ENCODE assay signal across 9 mouse cellular contexts in the genomic region with DNA sequence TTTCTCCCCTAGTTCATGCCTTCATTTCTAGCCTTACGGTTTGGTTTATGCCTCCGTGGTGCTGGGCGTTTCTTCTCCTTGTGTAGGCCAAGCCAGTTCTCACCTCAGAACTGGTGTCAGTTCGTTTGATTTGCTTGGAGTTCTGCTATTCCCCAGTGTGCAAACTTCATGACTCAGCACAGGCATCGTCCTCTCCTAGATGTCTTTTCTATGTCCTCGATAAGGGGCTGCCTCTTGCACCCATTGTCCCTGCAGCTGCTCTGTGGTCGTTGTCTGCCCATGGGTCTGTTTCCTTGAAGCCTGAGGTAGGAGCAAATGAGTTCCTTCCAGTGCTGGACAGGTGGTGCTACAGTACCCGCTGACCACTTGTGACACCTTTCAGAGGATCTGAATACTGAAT. TPM values are rescaled to one million over a fixed set of nuclear protein-coding genes. Genes with fewer than 3 reads are reported as not detected.
DNase-seq lines count a peak whose midpoint lies in the region; ATAC-seq and TF ChIP-seq lines count a peak whose summit lies in the region.
"Had no signal": no experiment of that assay in that cellular context is flagged by ENCODE, and none has a peak within 500 bp of the region (broad histone marks: within the 10 kb centered on the region; RNA-seq: fewer than 3 reads in every experiment).

No protein-coding gene starts in this region.

- peak overlapping the region; percentile 89 for H3K9ac ChIP-seq in ES-Bruce4 (ENCODE audit: low read depth, poor library complexity, severe bottlenecking)
- H3K9ac ChIP-seq in forebrain, embryonic 11.5 days (ENCODE audit: low read length) = peak overlapping the region; percentile 93
- peak overlapping the region; percentile 95 for H3K9ac ChIP-seq in limb, embryonic 13.5 days
- peak overlapping the region; percentile 77 for H3K9ac ChIP-seq in neural tube, embryonic 14.5 days (replicated peaks; ENCODE audit: low read depth, low read length)

- peak overlapping the region; percentile 82 for H3K4me3 ChIP-seq in heart, embryonic 10.5 days
- H3K4me3 ChIP-seq in ES-Bruce4 (ENCODE audit: low read depth, low read length) = peak overlapping the region; percentile 86
- H3K4me3 ChIP-seq in forebrain, embryonic 11.5 days (ENCODE audit: low read depth, low read length) = peak overlapping the region; percentile 78
- H3K4me3 ChIP-seq in limb, embryonic 13.5 days = peak overlapping the region; percentile 78
- H3K4me3 ChIP-seq in neural tube, embryonic 14.5 days (ENCODE audit: low read depth, low read length) = peak overlapping the region; percentile 68

- TF ChIP-seq CTCF in ES-Bruce4 (IDR thresholded peaks at IDR 0.05; ENCODE audit: low read depth, low read length) = no peak

- peak overlapping the region; percentile 94 for H3K27ac ChIP-seq in heart, embryonic 10.5 days
- H3K27ac ChIP-seq in ES-Bruce4 (ENCODE audit: insufficient read depth, low read length) = peak overlapping the region; percentile 11
- no peak overlapping the region for H3K27ac ChIP-seq in forebrain, embryonic 11.5 days (ENCODE audit: low read depth, low read length)
- peak overlapping the region; percentile 92 for H3K27ac ChIP-seq in limb, embryonic 13.5 days
- peak overlapping the region; percentile 85 for H3K27ac ChIP-seq in neural tube, embryonic 14.5 days (ENCODE audit: low read depth, low read length)

- peak overlapping the region; percentile 82 for H3K4me2 ChIP-seq in forebrain, embryonic 11.5 days (ENCODE audit: low read depth, low read length, severe bottlenecking)
- H3K4me2 ChIP-seq in limb, embryonic 13.5 days (replicated peaks) = peak overlapping the region; percentile 86
- H3K4me2 ChIP-seq in neural tube, embryonic 14.5 days (ENCODE audit: low read depth, low read length) = peak overlapping the region; percentile 93

- TF ChIP-seq EP300 in ES-Bruce4 (IDR thresholded peaks at IDR 0.05; ENCODE audit: insufficient read depth, low read depth, low read length) = no peak

- WGBS in heart, embryonic 10.5 days = 21% methylated on average over 8 of the region's 8 CpGs
- WGBS in forebrain, embryonic 11.5 days = 24% methylated on average over 8 of the region's 8 CpGs
- WGBS in limb, embryonic 13.5 days = 24% methylated on average over 8 of the region's 8 CpGs
- WGBS in neural tube, embryonic 14.5 days = 19% methylated on average over 8 of the region's 8 CpGs

- no peaks in the 10 kb centered on the region for H3K27me3 ChIP-seq in heart, embryonic 10.5 days (ENCODE audit: insufficient read depth, poor library complexity, severe bottlenecking)
- no peaks in the 10 kb centered on the region for H3K27me3 ChIP-seq in ES-Bruce4 (ENCODE audit: control insufficient read depth, insufficient read depth, low read length, poor library complexity, severe bottlenecking)
- no peaks in the 10 kb centered on the region for H3K27me3 ChIP-seq in forebrain, embryonic 11.5 days (ENCODE audit: control insufficient read depth, insufficient read depth, low read length)
- no peaks in the 10 kb centered on the region for H3K27me3 ChIP-seq in limb, embryonic 13.5 days
- H3K27me3 ChIP-seq in neural tube, embryonic 14.5 days (ENCODE audit: control insufficient read depth, insufficient read depth, low read length) = no peaks in the 10 kb centered on the region
- H3K27me3 ChIP-seq: Patski had no signal

- H3K9me3 ChIP-seq in heart, embryonic 10.5 days = no peaks in the 10 kb centered on the region
- no peaks in the 10 kb centered on the region for H3K9me3 ChIP-seq in ES-Bruce4 (replicated peaks; ENCODE audit: control insufficient read depth, insufficient read depth, low read length, poor library complexity, severe bottlenecking)
- H3K9me3 ChIP-seq in forebrain, embryonic 11.5 days (ENCODE audit: control insufficient read depth, low read length) = no peaks in the 10 kb centered on the region
- H3K9me3 ChIP-seq in limb, embryonic 13.5 days = no peaks in the 10 kb centered on the region
- no peaks in the 10 kb centered on the region for H3K9me3 ChIP-seq in neural tube, embryonic 14.5 days (ENCODE audit: control insufficient read depth, low read length)

- H3K36me3 ChIP-seq in heart, embryonic 10.5 days = peaks cover 22% of the 10 kb centered on the region
- H3K36me3 ChIP-seq in ES-Bruce4 (ENCODE audit: control insufficient read depth, insufficient read depth, low read length, poor library complexity, severe bottlenecking) = peaks cover 12% of the 10 kb centered on the region
- H3K36me3 ChIP-seq in forebrain, embryonic 11.5 days (ENCODE audit: control insufficient read depth, insufficient read depth, low read length) = no peaks in the 10 kb centered on the region
- H3K36me3 ChIP-seq in limb, embryonic 13.5 days = peaks cover 22% of the 10 kb centered on the region
- peaks cover 10% of the 10 kb centered on the region; the same call in 1 of the 2 replicates for H3K36me3 ChIP-seq in neural tube, embryonic 14.5 days (ENCODE audit: control insufficient read depth, insufficient read depth, low read length)

- intact Hi-C loops in heart, postnatal 36 days (cut with DNase I) = loop anchor here (2.0 to 5.0 kb wide), 2 partner anchors 42 to 293 kb away; partner anchors contain the start of genes Coa7, Orc1 and Prpf38a

- no peak for TF ChIP-seq POLR2A in ES-Bruce4 (IDR thresholded peaks at IDR 0.05; ENCODE audit: insufficient read depth, low read length)

- peaks cover 17% of the 10 kb centered on the region; the same call in 1 of the 2 replicates for H3K4me1 ChIP-seq in heart, embryonic 10.5 days
- no peaks in the 10 kb centered on the region for H3K4me1 ChIP-seq in ES-Bruce4 (ENCODE audit: control insufficient read depth, insufficient read depth, low read length)
- H3K4me1 ChIP-seq in forebrain, embryonic 11.5 days (replicated peaks; ENCODE audit: control insufficient read depth, insufficient read depth, low read length) = peaks cover 7% of the 10 kb centered on the region; the same call in 1 of the 2 replicates
- peaks cover 15% of the 10 kb centered on the region for H3K4me1 ChIP-seq in limb, embryonic 13.5 days
- peaks cover 16% of the 10 kb centered on the region for H3K4me1 ChIP-seq in neural tube, embryonic 14.5 days (ENCODE audit: control insufficient read depth, insufficient read depth, low read length)

- DNase-seq in heart, embryonic 10.5 days (ENCODE audit: low spot score) = no peak
- no peak for DNase-seq in heart, postnatal 36 days
- no peak for DNase-seq in forebrain, embryonic 11.5 days (ENCODE audit: low spot score)
- no peak for DNase-seq in spleen, postnatal 36 days (ENCODE audit: low spot score in 2 of 2)
- no peak for DNase-seq in gastrocnemius, postnatal 4 days (ENCODE audit: low spot score in 2 of 2)

- peak; percentile 8 for ATAC-seq in forebrain, embryonic 11.5 days (replicated peaks; ENCODE audit: low FRiP score)
- no peak for ATAC-seq in limb, embryonic 13.5 days (ENCODE audit: low FRiP score, low read depth)
- ATAC-seq in neural tube, embryonic 14.5 days (ENCODE audit: low read depth) = peak; percentile 18; the same call in 1 of the 2 replicates

RNA-seq across cellular contexts. Expression of gene Cc2d1b, which starts 0.8 kb away (rescaled TPM):
- polyA plus RNA-seq in heart, embryonic 10.5 days (2016; fragmentation: Nextera tagmentation; extraction: Ambion mirVana) = 23.1 and 24.7 TPM in 2 replicates
- 10 to 100 TPM; 15.6 to 16.3 TPM for total RNA-seq in heart, postnatal 36 days (2021)
- polyA plus RNA-seq in ES-Bruce4 (2011; ENCODE audit: insufficient read depth, insufficient read length, low read depth, missing spikeins) = 47.8 and 49.0 TPM in 2 replicates
- polyA plus RNA-seq in forebrain, embryonic 11.5 days (2014; fragmentation: Nextera tagmentation; extraction: Ambion mirVana) = 22.4 and 26.8 TPM in 2 replicates
- 30.0 and 33.0 TPM in 2 replicates for polyA plus RNA-seq in limb, embryonic 13.5 days (2015; fragmentation: Nextera tagmentation; extraction: Ambion mirVana)
- 16.5 and 23.0 TPM in 2 replicates for polyA plus RNA-seq in neural tube, embryonic 14.5 days (2014; fragmentation: Nextera tagmentation; extraction: Ambion mirVana)
- 10 to 100 TPM; 30.0 to 33.1 TPM for total RNA-seq in gastrocnemius, postnatal 4 days (2021)

RNA-seq across cellular contexts. Expression of gene Orc1, which starts 41.3 kb away (rescaled TPM):
- 11.7 and 14.3 TPM in 2 replicates for polyA plus RNA-seq in heart, embryonic 10.5 days (2016; fragmentation: Nextera tagmentation; extraction: Ambion mirVana)
- total RNA-seq in heart, postnatal 36 days (2021) = under 1 TPM in 1 of 2 experiments, not detected in 1; 0.19 TPM
- polyA plus RNA-seq in ES-Bruce4 (2011; ENCODE audit: insufficient read depth, insufficient read length, low read depth, missing spikeins) = 69.3 and 71.1 TPM in 2 replicates
- polyA plus RNA-seq in forebrain, embryonic 11.5 days (2014; fragmentation: Nextera tagmentation; extraction: Ambion mirVana) = 19.3 and 21.2 TPM in 2 replicates
- polyA plus RNA-seq in limb, embryonic 13.5 days (2015; fragmentation: Nextera tagmentation; extraction: Ambion mirVana) = 11.7 and 12.2 TPM in 2 replicates
- polyA plus RNA-seq in neural tube, embryonic 14.5 days (2014; fragmentation: Nextera tagmentation; extraction: Ambion mirVana) = 2.0 and 2.1 TPM in 2 replicates
- 1 to 10 TPM; 1.4 to 2.0 TPM for total RNA-seq in gastrocnemius, postnatal 4 days (2021)

RNA-seq across cellular contexts. Expression of gene Prpf38a, which starts 41.4 kb away (rescaled TPM):
- 75.5 and 88.7 TPM in 2 replicates for polyA plus RNA-seq in heart, embryonic 10.5 days (2016; fragmentation: Nextera tagmentation; extraction: Ambion mirVana)
- total RNA-seq in heart, postnatal 36 days (2021) = 10 to 100 TPM; 15.3 to 18.4 TPM
- polyA plus RNA-seq in ES-Bruce4 (2011; ENCODE audit: insufficient read depth, insufficient read length, low read depth, missing spikeins) = 119 and 121 TPM in 2 replicates
- 119 and 125 TPM in 2 replicates for polyA plus RNA-seq in forebrain, embryonic 11.5 days (2014; fragmentation: Nextera tagmentation; extraction: Ambion mirVana)
- 100 and 101 TPM in 2 replicates for polyA plus RNA-seq in limb, embryonic 13.5 days (2015; fragmentation: Nextera tagmentation; extraction: Ambion mirVana)
- polyA plus RNA-seq in neural tube, embryonic 14.5 days (2014; fragmentation: Nextera tagmentation; extraction: Ambion mirVana) = 78.9 and 82.5 TPM in 2 replicates
- 10 to 100 TPM; 35.5 to 39.3 TPM for total RNA-seq in gastrocnemius, postnatal 4 days (2021)
